Mouse (Mus musculus): ENCODE measurements around the gene Mgst2. TPM values are rescaled to one million over a fixed set of nuclear protein-coding genes. Genes with fewer than 3 reads are reported as not detected.

The Mgst2 gene
- total and polyA plus RNA-seq, 3 experiments: 48.8 to 147 (median 76.0) TPM

GRCm38 (mm10) chr3:51646301-51646700 lies 13.9 kb upstream of the Mgst2 start:
- Histone ChIP-seq H3K9me3 (replicated peaks; ENCODE audit: low read length) (peaks cover 2% of the 10 kb centered on the region), H3K4me2 (ENCODE audit: insufficient read depth, low read depth, poor library complexity, severe bottlenecking) (no peak overlapping the region), H3K27ac (ENCODE audit: insufficient read depth, low read depth) (peak overlapping the region; percentile 76), H3K4me1 (ENCODE audit: control insufficient read depth in 1 of 2, insufficient read depth in 2 of 2) (peaks cover 24 to 70% of the 10 kb centered on the region in 2 experiments), H3K4me3 (replicated peaks in 1 of 3; ENCODE audit: low read depth in 2 of 3, low read length in 2 of 3, poor library complexity in 1 of 3) (no peak overlapping the region), H3K27me3 (replicated peaks) (no peaks in the 10 kb centered on the region), H3K36me3 (replicated peaks in 1 of 2; ENCODE audit: control insufficient read depth in 1 of 2, insufficient read depth in 1 of 2, low read length in 1 of 2) (no peaks in the 10 kb centered on the region), H3K9ac (ENCODE audit: insufficient read depth, low read depth) (no peak overlapping the region), H3K79me2 (replicated peaks; ENCODE audit: control insufficient read depth, extremely low read depth, insufficient read depth, poor library complexity, severe bottlenecking) (no peaks in the 10 kb centered on the region)
- no peak for DNase-seq (ENCODE audit: extremely low read depth)
- dilution Hi-C loops (cut with MboI; ENCODE audit: extremely low pct_ligation_motif_present, extremely low pct_unique_long_range_greater_than_20kb, low sequenced_read_pairs): no loop called here
- in situ Hi-C loops (cut with MboI; ENCODE audit: low pct_ligation_motif_present, low pct_unique_long_range_greater_than_20kb, low sequenced_read_pairs): loop anchor here (5.0 to 10.0 kb wide), 2 partner anchors 54 to 162 kb away; partner anchors contain the start of gene Rab33b
- TF ChIP-seq MXI1 (IDR thresholded peaks at IDR 0.05; ENCODE audit: low read depth, low read length): no peak
- no peak for TF ChIP-seq TCF12 (IDR thresholded peaks at IDR 0.05; ENCODE audit: low read depth, low read length)
- no peak for TF ChIP-seq USF1 (IDR thresholded peaks at IDR 0.05; ENCODE audit: low read depth, low read length)
- TF ChIP-seq TBP (conservative IDR thresholded peaks at IDR 0.05; ENCODE audit: low read depth, low read length): no peak
- TF ChIP-seq CHD1 (IDR thresholded peaks at IDR 0.05; ENCODE audit: low read depth, low read length): no peak
- TF ChIP-seq MYC (IDR thresholded peaks at IDR 0.05; ENCODE audit: low read depth, low read length): no peak
- no peak for TF ChIP-seq EP300 (IDR thresholded peaks at IDR 0.05; ENCODE audit: low read length)
- TF ChIP-seq CHD2 (IDR thresholded peaks at IDR 0.05; ENCODE audit: low read length): no peak
- TF ChIP-seq UBTF (IDR thresholded peaks at IDR 0.05; ENCODE audit: low read depth, low read length): no peak
- no peak for TF ChIP-seq GABPA (IDR thresholded peaks at IDR 0.05; ENCODE audit: insufficient replicate concordance, low read depth, low read length)
- TF ChIP-seq E2F4 (IDR thresholded peaks at IDR 0.05; ENCODE audit: insufficient replicate concordance, low read depth, low read length): no peak
- TF ChIP-seq POLR2AphosphoS2 (IDR thresholded peaks at IDR 0.05; ENCODE audit: low read depth, low read length): no peak
- TF ChIP-seq SMC3 (IDR thresholded peaks at IDR 0.05; ENCODE audit: low read depth, low read length): no peak
- TF ChIP-seq NELFE (IDR thresholded peaks at IDR 0.05; ENCODE audit: low read depth, low read length): no peak

GRCm38 (mm10) chr3:51647356-51647755 lies 12.8 kb upstream of the Mgst2 start:
- no peaks in the 10 kb centered on the region for H3K36me3 ChIP-seq (replicated peaks in 1 of 2; ENCODE audit: control insufficient read depth in 1 of 2, insufficient read depth in 1 of 2, low read length in 1 of 2)
- no peak for DNase-seq (ENCODE audit: extremely low read depth)
- in situ Hi-C loops (cut with MboI; ENCODE audit: low pct_ligation_motif_present, low pct_unique_long_range_greater_than_20kb, low sequenced_read_pairs) (loop anchor here (5.0 to 10.0 kb wide), 2 partner anchors 55 to 163 kb away; partner anchors contain the start of gene Rab33b), dilution Hi-C loops (cut with MboI; ENCODE audit: extremely low pct_ligation_motif_present, extremely low pct_unique_long_range_greater_than_20kb, low sequenced_read_pairs) (no loop called here)
- peaks cover 2% of the 10 kb centered on the region for H3K9me3 ChIP-seq (replicated peaks; ENCODE audit: low read length)
- no peaks in the 10 kb centered on the region for H3K79me2 ChIP-seq (replicated peaks; ENCODE audit: control insufficient read depth, extremely low read depth, insufficient read depth, poor library complexity, severe bottlenecking)
- no peak overlapping the region for H3K4me2 ChIP-seq (ENCODE audit: insufficient read depth, low read depth, poor library complexity, severe bottlenecking)
- no peak for TF ChIP-seq ZNF384 (IDR thresholded peaks at IDR 0.05; ENCODE audit: low read depth, low read length)
- TF ChIP-seq USF1 (IDR thresholded peaks at IDR 0.05; ENCODE audit: low read depth, low read length): no peak
- TF ChIP-seq TBP (conservative IDR thresholded peaks at IDR 0.05; ENCODE audit: low read depth, low read length): no peak
- no peak for TF ChIP-seq NELFE (IDR thresholded peaks at IDR 0.05; ENCODE audit: low read depth, low read length)
- TF ChIP-seq NRF1 (IDR thresholded peaks at IDR 0.05; ENCODE audit: low read depth, low read length): no peak
- no peak for TF ChIP-seq SMC3 (IDR thresholded peaks at IDR 0.05; ENCODE audit: low read depth, low read length)
- TF ChIP-seq RAD21 (IDR thresholded peaks at IDR 0.05; ENCODE audit: low read depth, low read length): no peak
- TF ChIP-seq IRF4 (IDR thresholded peaks at IDR 0.05; ENCODE audit: low read depth, low read length): no peak
- no peak for TF ChIP-seq JUN (IDR thresholded peaks at IDR 0.05; ENCODE audit: insufficient read depth, low read depth, low read length)
- H3K4me3 ChIP-seq (replicated peaks in 1 of 3; ENCODE audit: low read depth in 2 of 3, low read length in 2 of 3, poor library complexity in 1 of 3): no peak overlapping the region
- H3K9ac ChIP-seq (ENCODE audit: insufficient read depth, low read depth): no peak overlapping the region
- no peak overlapping the region for H3K27ac ChIP-seq (ENCODE audit: insufficient read depth, low read depth)
- H3K27me3 ChIP-seq (replicated peaks): no peaks in the 10 kb centered on the region
- peaks cover 27 to 72% of the 10 kb centered on the region in 2 experiments for H3K4me1 ChIP-seq (ENCODE audit: control insufficient read depth in 1 of 2, insufficient read depth in 2 of 2)
